Mouse (Mus musculus) hindbrain, embryonic 13.5 days (tissue): ENCODE measurements around the gene Serpinb1c. TPM values are rescaled to one million over a fixed set of nuclear protein-coding genes. Genes with fewer than 3 reads are reported as not detected.

ENCODE experiments used
- ATAC-seq: fragments of 200-750 bp; cut with Nextera tagmentation; 2 replicates; pipeline ENCODE4 v1.8.0; 2017; ENCODE audit warnings: moderate TSS enrichment; ENCODE audit not compliant: low FRiP score
- H3K27ac ChIP-seq: fragments of 300-500 bp; sonication (generic); 2 replicates; pipeline ENCODE4 v1.5.1; 2015; ENCODE audit warnings: inconsistent platforms, mild to moderate bottlenecking, moderate library complexity
- H3K27me3 ChIP-seq: fragments of 300-500 bp; sonication (generic); 2 replicates; pipeline ENCODE4 v1.6.1; 2015; ENCODE audit warnings: mild to moderate bottlenecking, inconsistent platforms
- H3K36me3 ChIP-seq: fragments of 300-500 bp; sonication (generic); 2 replicates; pipeline ENCODE4 v1.6.1; 2015; ENCODE audit warnings: mild to moderate bottlenecking, inconsistent platforms
- H3K4me1 ChIP-seq: fragments of 300-500 bp; sonication (generic); replicated peaks from 2 replicates; pipeline ENCODE4 v1.6.1; 2015; ENCODE audit warnings: inconsistent platforms
- H3K4me2 ChIP-seq: fragments of 300-500 bp; sonication (generic); 2 replicates; pipeline ENCODE4 v1.6.1; 2015; ENCODE audit warnings: inconsistent platforms, mild to moderate bottlenecking, moderate library complexity
- H3K4me3 ChIP-seq: fragments of 300-500 bp; sonication (generic); 2 replicates; pipeline ENCODE4 v1.5.1; 2015; ENCODE audit warnings: mild to moderate bottlenecking, inconsistent platforms
- H3K9ac ChIP-seq: fragments of 300-500 bp; sonication (generic); 2 replicates; pipeline ENCODE4 v1.6.1; 2015; ENCODE audit warnings: mild to moderate bottlenecking, inconsistent platforms
- H3K9me3 ChIP-seq: fragments of 300-500 bp; sonication (generic); 2 replicates; pipeline ENCODE4 v1.6.1; 2016; ENCODE audit warnings: inconsistent platforms
- WGBS: fragments of 180-500 bp; shearing (Covaris S2); methylation state at CpG from one replicate; pipeline ENCODE4 v1.1.7; 2015; 5-methylcytosine and 5-hydroxymethylcytosine counted together
- polyA plus RNA-seq: library from polyadenylated mRNA; unstranded; fragments of >200 nt; fragmentation: Nextera tagmentation; extraction: Ambion mirVana; gene quantifications from 2 replicates; pipeline ENCODE4 v1.2.1, GENCODE M21; 2015

The Serpinb1c gene
- polyA plus RNA-seq, 1 experiment from 2014 or later = not detected

- H3K27me3 ChIP-seq = no peaks in the 10 kb centered on the region
- H3K4me1 ChIP-seq = no peaks in the 10 kb centered on the region
- H3K9me3 ChIP-seq = no peaks in the 10 kb centered on the region
- H3K27ac ChIP-seq = no peak overlapping the region
- no peak overlapping the region for H3K4me2 ChIP-seq
- no peak overlapping the region for H3K9ac ChIP-seq
- no peaks in the 10 kb centered on the region for H3K36me3 ChIP-seq
- H3K4me3 ChIP-seq = no peak overlapping the region
- no peak for ATAC-seq
- WGBS = 88% methylated on average over 3 of the region's 3 CpGs
Observed at GRCm38 (mm10) chr13:32860821-32861220, 37.2 kb downstream of the Serpinb1c start.

DNA sequence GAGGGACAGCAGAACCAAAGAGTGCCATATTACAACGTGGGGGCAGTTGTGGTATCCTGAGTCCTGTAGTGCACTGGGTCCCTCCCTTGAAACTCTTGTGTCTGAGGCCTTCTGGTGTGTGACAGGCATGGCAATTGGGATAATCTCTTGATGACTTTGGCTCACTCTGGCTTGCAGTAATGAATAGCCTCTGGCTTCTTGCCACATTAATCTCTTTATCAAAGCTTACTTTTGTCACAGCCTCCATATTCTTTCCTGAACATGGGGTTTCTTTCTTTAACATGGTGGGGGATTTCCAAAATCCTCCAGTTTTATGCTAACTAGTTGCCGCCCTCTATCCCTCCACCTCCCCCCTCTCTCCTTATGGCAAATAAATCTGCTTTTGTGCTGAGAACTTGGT lies 44.9 kb downstream of the Serpinb1c start:
- Histone ChIP-seq H3K27ac (no peak overlapping the region), H3K36me3 (no peaks in the 10 kb centered on the region), H3K4me2 (no peak overlapping the region), H3K4me1 (no peaks in the 10 kb centered on the region), H3K4me3 (no peak overlapping the region), H3K9ac (no peak overlapping the region), H3K9me3 (no peaks in the 10 kb centered on the region), H3K27me3 (no peaks in the 10 kb centered on the region)
- WGBS = 53% methylated on average over 2 of the region's 2 CpGs
- ATAC-seq = peak; percentile 21; the same call in 1 of the 2 replicates

DNA sequence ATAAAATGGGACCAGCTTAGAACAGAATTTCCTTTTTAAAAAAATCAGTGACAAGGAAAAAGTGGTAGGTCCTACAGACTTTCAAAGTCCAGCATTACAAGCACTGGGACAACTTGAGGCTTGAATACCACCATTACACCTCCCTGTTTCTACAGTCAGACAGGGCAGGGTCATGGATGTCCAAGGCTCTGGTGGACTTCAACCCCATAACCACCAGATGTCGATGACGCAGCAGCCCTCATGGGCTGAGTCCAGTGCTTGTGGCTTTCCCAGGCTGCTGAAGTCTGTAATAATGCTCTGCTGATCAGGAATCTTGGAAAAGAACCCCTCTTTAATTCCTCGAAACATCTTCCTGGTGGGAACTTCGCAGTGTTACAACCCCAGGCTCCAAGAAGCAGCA lies 45.5 kb downstream of the Serpinb1c start:
- H3K4me2 ChIP-seq = no peak overlapping the region
- no peak for ATAC-seq

DNA sequence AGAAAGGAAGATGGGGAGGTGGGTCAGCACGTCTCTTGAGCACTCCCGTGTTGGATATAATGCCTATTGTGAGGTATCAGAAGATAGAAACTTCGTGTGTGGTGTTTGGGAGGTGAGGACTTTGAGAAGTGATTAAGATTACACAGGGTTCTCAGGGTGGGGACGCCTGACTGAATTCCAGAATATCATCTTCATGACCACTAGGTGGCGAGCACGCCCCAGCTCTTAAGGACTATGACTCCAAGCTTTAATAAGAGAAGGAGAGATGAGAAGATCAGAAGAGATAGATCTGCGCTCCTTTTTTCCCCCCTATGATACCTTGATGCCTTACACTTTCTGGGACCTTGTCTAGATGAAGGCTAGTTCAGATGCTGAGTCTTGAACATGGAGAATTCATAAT lies 46.0 kb downstream of the Serpinb1c start:
- Histone ChIP-seq H3K27ac (no peak overlapping the region), H3K36me3 (no peaks in the 10 kb centered on the region), H3K9me3 (no peaks in the 10 kb centered on the region), H3K4me2 (no peak overlapping the region), H3K4me3 (no peak overlapping the region), H3K27me3 (no peaks in the 10 kb centered on the region), H3K4me1 (no peaks in the 10 kb centered on the region), H3K9ac (no peak overlapping the region)
- ATAC-seq = peak; percentile 76; the same call in 1 of the 2 replicates
- WGBS = 12% methylated on average over 7 of the region's 7 CpGs

More for the DNA sequence above, 45.5 kb downstream of the Serpinb1c start:
- no peaks in the 10 kb centered on the region for H3K4me1 ChIP-seq
- H3K27me3 ChIP-seq = no peaks in the 10 kb centered on the region
- H3K36me3 ChIP-seq = no peaks in the 10 kb centered on the region
- no peaks in the 10 kb centered on the region for H3K9me3 ChIP-seq
- 98% methylated on average over 4 of the region's 4 CpGs for WGBS
- H3K9ac ChIP-seq = no peak overlapping the region
- H3K4me3 ChIP-seq = no peak overlapping the region
- no peak overlapping the region for H3K27ac ChIP-seq

GRCm38 (mm10) chr13:32850668-32851404 lies 47.2 kb downstream of the Serpinb1c start, which contains the start of gene Serpinb1a:
Gene Serpinb1a, minus strand, starts transcription at chr13:32851185.
- no peak within 1 kb of the TSS for H3K4me2 ChIP-seq
- H3K36me3 ChIP-seq = no peaks in the 10 kb centered on the region
- 69% methylated on average over 10 of the region's 10 CpGs for WGBS
- H3K4me1 ChIP-seq = no peaks in the 10 kb centered on the region
- H3K9ac ChIP-seq = no peak within 1 kb of the TSS
- H3K27me3 ChIP-seq = no peaks in the 10 kb centered on the region
- ATAC-seq = no peak
- no peak within 1 kb of the TSS for H3K27ac ChIP-seq
- H3K4me3 ChIP-seq = no peak within 1 kb of the TSS
- H3K9me3 ChIP-seq = no peaks in the 10 kb centered on the region

DNA sequence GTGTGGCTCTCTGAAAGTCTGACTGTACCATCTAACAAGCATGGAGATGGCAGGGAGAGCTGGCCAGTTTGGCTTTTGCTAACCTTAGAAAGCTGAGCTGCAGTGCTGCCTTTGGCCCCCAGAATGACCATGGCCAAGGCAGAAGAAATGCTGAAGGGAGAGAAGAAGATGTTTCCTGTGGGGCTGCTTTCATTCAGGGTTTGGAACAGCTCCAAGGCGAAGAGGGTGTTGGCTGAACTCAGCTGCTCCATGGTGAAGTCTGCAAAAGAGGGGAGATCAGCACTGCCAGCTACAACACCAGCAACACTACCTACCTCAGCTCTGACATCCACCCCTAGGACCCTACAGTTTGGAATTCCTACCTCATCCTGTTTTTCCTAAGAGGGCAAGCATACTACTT lies 47.9 kb downstream of the Serpinb1c start:
- no peaks in the 10 kb centered on the region for H3K4me1 ChIP-seq
- H3K27me3 ChIP-seq = no peaks in the 10 kb centered on the region
- 53% methylated on average over 1 of the region's 1 CpGs for WGBS
- H3K27ac ChIP-seq = no peak overlapping the region
- no peaks in the 10 kb centered on the region for H3K36me3 ChIP-seq
- no peak for ATAC-seq
- H3K4me3 ChIP-seq = no peak overlapping the region
- H3K9ac ChIP-seq = no peak overlapping the region
- no peak overlapping the region for H3K4me2 ChIP-seq
- no peaks in the 10 kb centered on the region for H3K9me3 ChIP-seq

DNA sequence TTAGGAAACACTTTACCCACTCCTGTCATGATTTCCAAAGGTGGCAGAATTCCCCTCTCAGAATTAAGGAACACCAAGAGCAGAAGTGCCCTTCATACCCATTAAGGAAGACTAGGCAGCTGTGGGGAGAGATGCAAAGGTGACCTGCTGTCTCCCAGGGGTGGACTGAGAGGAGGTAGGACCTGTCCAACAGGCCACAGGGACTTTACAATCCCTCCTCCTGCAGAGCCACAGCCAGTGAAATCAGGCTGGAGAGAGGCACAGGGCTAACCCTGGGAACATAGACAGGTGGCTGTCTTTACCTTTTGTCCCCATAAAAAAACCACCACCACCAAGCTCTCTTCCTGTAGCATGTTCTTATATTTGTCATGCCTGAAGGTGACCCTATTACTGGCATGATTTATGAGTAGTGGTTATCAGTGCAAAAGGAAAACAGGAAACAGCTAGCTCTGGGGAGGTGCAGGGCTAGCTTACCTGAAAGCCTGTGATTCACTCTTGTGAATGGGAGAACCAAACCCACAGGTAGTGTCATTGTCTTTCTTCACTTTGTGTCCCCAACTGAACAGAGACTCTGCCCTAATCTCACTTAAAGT lies 48.4 kb downstream of the Serpinb1c start:
- no peaks in the 10 kb centered on the region for H3K4me1 ChIP-seq
- no peak overlapping the region for H3K4me2 ChIP-seq
- no peak overlapping the region for H3K27ac ChIP-seq
- no peak for ATAC-seq
- no peak overlapping the region for H3K4me3 ChIP-seq
- no peak overlapping the region for H3K9ac ChIP-seq
- H3K27me3 ChIP-seq = no peaks in the 10 kb centered on the region
- no peaks in the 10 kb centered on the region for H3K9me3 ChIP-seq
- H3K36me3 ChIP-seq = no peaks in the 10 kb centered on the region

DNA sequence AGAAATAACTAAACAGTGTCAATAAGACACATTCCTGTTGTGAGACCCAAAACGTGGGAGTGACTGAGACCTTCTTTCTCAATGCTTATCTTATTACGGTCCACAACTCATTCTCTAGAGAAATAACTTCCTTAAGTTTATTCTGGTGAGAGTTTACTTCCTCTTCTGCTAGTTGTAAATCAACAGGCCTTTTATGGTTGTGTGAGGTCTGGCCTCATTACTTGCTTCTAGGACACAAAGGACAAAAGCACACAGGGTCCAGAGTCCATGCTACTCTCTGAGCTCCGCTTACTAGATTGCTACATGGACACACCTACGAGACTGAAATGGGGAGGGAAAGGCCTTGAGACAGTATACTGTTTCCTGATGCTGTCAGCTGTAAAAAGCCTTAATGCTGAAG lies 48.9 kb downstream of the Serpinb1c start:
- Histone ChIP-seq H3K27ac (no peak overlapping the region), H3K9ac (no peak overlapping the region), H3K27me3 (no peaks in the 10 kb centered on the region), H3K9me3 (no peaks in the 10 kb centered on the region), H3K4me1 (no peaks in the 10 kb centered on the region), H3K36me3 (no peaks in the 10 kb centered on the region), H3K4me3 (no peak overlapping the region), H3K4me2 (no peak overlapping the region)
- no peak for ATAC-seq
- WGBS = 77% methylated on average over 4 of the region's 4 CpGs

DNA sequence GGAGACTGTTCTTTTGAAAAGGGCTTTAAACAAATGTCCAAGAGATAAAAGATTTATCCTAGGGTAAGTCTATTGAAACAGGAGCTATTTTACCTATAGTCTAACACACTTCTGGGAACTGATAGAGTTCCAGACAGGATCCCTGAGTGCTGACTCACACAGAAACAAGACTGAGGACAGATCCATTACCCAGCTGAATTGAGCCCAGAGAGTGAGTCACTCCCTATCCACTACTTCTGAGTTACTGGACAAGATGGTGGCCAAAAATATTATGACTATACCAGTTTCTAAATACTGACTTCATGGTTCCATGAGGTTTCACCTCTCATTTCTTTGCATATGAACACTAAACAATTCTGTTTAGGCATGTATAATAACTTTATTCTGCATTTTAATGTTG lies 51.8 kb downstream of the Serpinb1c start:
- no peak overlapping the region for H3K4me3 ChIP-seq
- H3K4me1 ChIP-seq = no peaks in the 10 kb centered on the region
- no peak for ATAC-seq
- H3K4me2 ChIP-seq = no peak overlapping the region
- H3K9ac ChIP-seq = no peak overlapping the region
- H3K27me3 ChIP-seq = no peaks in the 10 kb centered on the region
- H3K36me3 ChIP-seq = no peaks in the 10 kb centered on the region
- H3K27ac ChIP-seq = no peak overlapping the region
- H3K9me3 ChIP-seq = no peaks in the 10 kb centered on the region

- Histone ChIP-seq H3K27ac (no peak overlapping the region), H3K36me3 (no peaks in the 10 kb centered on the region), H3K4me1 (no peaks in the 10 kb centered on the region), H3K27me3 (no peaks in the 10 kb centered on the region), H3K4me2 (no peak overlapping the region), H3K9ac (no peak overlapping the region), H3K9me3 (no peaks in the 10 kb centered on the region), H3K4me3 (no peak overlapping the region)
- WGBS = 86% methylated on average over 3 of the region's 3 CpGs
- ATAC-seq = no peak
Observed at GRCm38 (mm10) chr13:32841349-32841748, 56.7 kb downstream of the Serpinb1c start.

- Histone ChIP-seq H3K9ac (no peak overlapping the region), H3K27me3 (no peaks in the 10 kb centered on the region), H3K4me1 (no peaks in the 10 kb centered on the region), H3K4me2 (no peak overlapping the region), H3K27ac (no peak overlapping the region), H3K9me3 (no peaks in the 10 kb centered on the region), H3K4me3 (no peak overlapping the region), H3K36me3 (no peaks in the 10 kb centered on the region)
- WGBS = 53% methylated on average over 1 of the region's 1 CpGs
- no peak for ATAC-seq
Observed at GRCm38 (mm10) chr13:32839314-32839713, 58.7 kb downstream of the Serpinb1c start.

- Histone ChIP-seq H3K4me2 (no peak overlapping the region), H3K4me3 (no peak overlapping the region), H3K27me3 (no peaks in the 10 kb centered on the region), H3K36me3 (no peaks in the 10 kb centered on the region), H3K27ac (no peak overlapping the region), H3K9me3 (no peaks in the 10 kb centered on the region), H3K9ac (no peak overlapping the region), H3K4me1 (no peaks in the 10 kb centered on the region; the same call in 1 of the 2 replicates)
- no peak for ATAC-seq
- WGBS = 97% methylated on average over 5 of the region's 5 CpGs
Observed at GRCm38 (mm10) chr13:32834513-32834912, 63.5 kb downstream of the Serpinb1c start.

DNA sequence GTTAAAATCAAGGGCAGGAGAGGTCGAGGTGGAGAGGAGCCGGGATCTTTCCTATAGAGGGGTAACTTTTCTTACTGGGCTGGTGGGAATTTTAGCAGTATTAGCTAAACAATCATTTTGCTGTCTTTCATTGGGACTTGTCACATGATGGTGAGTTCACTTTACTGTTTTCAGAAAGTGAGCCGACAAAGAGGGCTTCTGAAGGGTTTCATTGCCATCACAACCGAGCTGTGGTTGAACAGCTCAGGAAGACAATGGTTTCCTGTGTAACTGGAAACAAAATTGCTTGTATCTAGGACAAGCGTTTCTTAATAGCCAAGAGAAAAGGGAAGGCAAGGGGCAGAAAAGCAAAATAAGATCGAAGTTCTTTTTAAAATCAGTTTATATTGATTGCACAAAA lies 64.8 kb downstream of the Serpinb1c start:
- H3K27ac ChIP-seq = no peak overlapping the region
- H3K4me3 ChIP-seq = no peak overlapping the region
- no peak overlapping the region for H3K4me2 ChIP-seq
- no peaks in the 10 kb centered on the region for H3K9me3 ChIP-seq
- H3K36me3 ChIP-seq = no peaks in the 10 kb centered on the region
- no peaks in the 10 kb centered on the region; the same call in 1 of the 2 replicates for H3K4me1 ChIP-seq
- H3K9ac ChIP-seq = no peak overlapping the region
- H3K27me3 ChIP-seq = no peaks in the 10 kb centered on the region
- WGBS = 72% methylated on average over 6 of the region's 6 CpGs
- no peak for ATAC-seq
